Mouse (Mus musculus): ENCODE results near the gene Lyzl4.

DNA sequence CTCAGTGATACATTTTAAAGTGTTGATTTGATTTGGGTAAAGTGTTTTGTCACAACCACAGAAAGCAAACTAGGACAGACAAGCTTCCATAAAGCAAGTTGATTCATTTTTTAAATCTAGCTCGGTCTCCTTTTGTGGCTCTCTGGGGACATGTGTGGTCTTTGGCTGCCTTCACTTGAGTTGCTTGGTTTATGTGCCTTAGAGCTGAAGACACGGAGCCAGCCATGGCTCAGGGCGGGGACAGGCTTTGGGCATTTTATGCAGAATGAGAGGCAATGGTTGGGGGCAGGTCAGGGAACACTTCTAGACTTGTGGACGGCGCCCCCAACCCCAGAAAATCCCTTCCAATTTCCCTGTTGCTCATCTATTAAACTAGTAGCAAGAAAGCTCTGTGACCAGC, 31.8 kb upstream of the Lyzl4 start:
- TF ChIP-seq POLR2A (IDR thresholded peaks at IDR 0.05; ENCODE audit: extremely low read depth, insufficient read depth, low read length) (no peak), CTCF (IDR thresholded peaks at IDR 0.05; ENCODE audit: low read depth, low read length) (no peak)
